Mouse (Mus musculus) lung, postnatal 0 days (tissue): ENCODE measurements around the gene Cog5. TPM values are rescaled to one million over a fixed set of nuclear protein-coding genes. Genes with fewer than 3 reads are reported as not detected.
"Not testable (repeated sequence)": the region's sequence is repeated elsewhere in the genome, so short reads cannot be mapped to it uniquely, and the experiment has no call there.

ENCODE experiments used
- ATAC-seq: fragments of 200-750 bp; cut with Nextera tagmentation; 2 replicates; pipeline ENCODE4 v1.8.0; 2017; ENCODE audit warnings: moderate library complexity
- DNase-seq: peaks from one replicate; pipeline ENCODE4 v3.0.0-alpha.2; 2016; ENCODE audit warnings: low spot score
- H3K27ac ChIP-seq: fragments of 300-500 bp; sonication (generic); 2 replicates; pipeline ENCODE4 v1.5.1; 2014; ENCODE audit warnings: antibody characterized with exemption, mild to moderate bottlenecking, low read length, mixed read lengths
- H3K27me3 ChIP-seq: fragments of 300-500 bp; sonication (generic); replicated peaks from 2 replicates; pipeline ENCODE4 v1.6.1; 2014; ENCODE audit warnings: low read length, mixed read lengths; ENCODE audit not compliant: insufficient read depth
- H3K36me3 ChIP-seq: fragments of 300-500 bp; sonication (generic); 2 replicates; pipeline ENCODE4 v1.6.1; 2014; ENCODE audit warnings: low read length, mixed read lengths; ENCODE audit not compliant: insufficient read depth
- H3K4me1 ChIP-seq: fragments of 300-500 bp; sonication (generic); 2 replicates; pipeline ENCODE4 v1.6.1; 2014; ENCODE audit warnings: antibody characterized with exemption, low read depth, low read length, mixed read lengths; ENCODE audit not compliant: insufficient read depth
- H3K4me2 ChIP-seq: fragments of 300-500 bp; sonication (generic); replicated peaks from 2 replicates; pipeline ENCODE4 v1.6.1; 2014; ENCODE audit warnings: low read depth, mild to moderate bottlenecking, low read length, moderate library complexity, mixed read lengths
- H3K4me3 ChIP-seq: fragments of 300-500 bp; sonication (generic); 2 replicates; pipeline ENCODE4 v1.5.1; 2014; ENCODE audit warnings: low read depth, low read length
- H3K9ac ChIP-seq: fragments of 300-500 bp; sonication (generic); replicated peaks from 2 replicates; pipeline ENCODE4 v1.6.1; 2014; ENCODE audit warnings: low read depth, mild to moderate bottlenecking
- H3K9me3 ChIP-seq: fragments of 300-500 bp; sonication (generic); 2 replicates; pipeline ENCODE4 v1.6.1; 2016; ENCODE audit warnings: low read length, mixed read lengths
- CTCF ChIP-seq: IDR thresholded peaks from 2 replicates; pipeline ENCODE4 v1.5.1; 2016; ENCODE audit warnings: antibody characterized with exemption, mild to moderate bottlenecking
- EP300 ChIP-seq: IDR thresholded peaks from 2 replicates; pipeline ENCODE4 v1.6.1; 2016; ENCODE audit warnings: antibody characterized with exemption, mild to moderate bottlenecking, control low read depth
- WGBS: fragments of 180-500 bp; shearing (Covaris S2); extraction: QIAGEN DNeasy Blood & Tissue Kit; methylation state at CpG from one replicate; pipeline ENCODE4 v1.1.7; 2014; 5-methylcytosine and 5-hydroxymethylcytosine counted together
- polyA plus RNA-seq: library from polyadenylated mRNA; unstranded; fragments of >200 nt; fragmentation: Nextera tagmentation; extraction: Ambion mirVana; gene quantifications from 2 replicates; pipeline ENCODE4 v1.2.1, GENCODE M21; 2015

Gene Cog5
- polyA plus RNA-seq = 17.0 and 21.9 TPM in 2 replicates

GRCm38 (mm10) chr12:31654197-31654964 is at the start of gene Cog5, which contains the start of gene Dus4l:
TSS of gene Cog5 (plus strand) at chr12:31654869.
TSS of gene Dus4l (minus strand) at chr12:31654826.
- H3K27me3 ChIP-seq = no peaks in the 10 kb centered on the region
- peak within 1 kb of the TSS; percentile 89 for H3K27ac ChIP-seq
- H3K4me1 ChIP-seq = no peaks in the 10 kb centered on the region
- DNase-seq = peak; percentile 90
- H3K9me3 ChIP-seq = no peaks in the 10 kb centered on the region
- peak within 1 kb of the TSS; percentile 98 for H3K4me3 ChIP-seq
- TF ChIP-seq EP300 (no peak), CTCF (no peak)
- ATAC-seq = peak; percentile 97
- peak within 1 kb of the TSS; percentile 75 for H3K9ac ChIP-seq
- H3K36me3 ChIP-seq = no peaks in the 10 kb centered on the region
- peak within 1 kb of the TSS; percentile 70 for H3K4me2 ChIP-seq
- WGBS = under 1% methylated on average over 46 of the region's 47 CpGs

GRCm38 (mm10) chr12:31604894-31605293 is 49.8 kb upstream of the Cog5 start:
- Histone ChIP-seq H3K27ac (no peak overlapping the region), H3K4me2 (no peak overlapping the region), H3K36me3 (no peaks in the 10 kb centered on the region), H3K4me1 (no peaks in the 10 kb centered on the region), H3K4me3 (no peak overlapping the region), H3K9ac (no peak overlapping the region), H3K27me3 (no peaks in the 10 kb centered on the region), H3K9me3 (no peaks in the 10 kb centered on the region)
- 85% methylated on average over 3 of the region's 3 CpGs for WGBS
- no peak for ATAC-seq
- TF ChIP-seq CTCF = no peak
- no peak for TF ChIP-seq EP300
- DNase-seq = no peak

GRCm38 (mm10) chr12:31608138-31608537 is 46.5 kb upstream of the Cog5 start:
- no peak for ATAC-seq
- WGBS = 52% methylated on average over 3 of the region's 3 CpGs

DNA sequence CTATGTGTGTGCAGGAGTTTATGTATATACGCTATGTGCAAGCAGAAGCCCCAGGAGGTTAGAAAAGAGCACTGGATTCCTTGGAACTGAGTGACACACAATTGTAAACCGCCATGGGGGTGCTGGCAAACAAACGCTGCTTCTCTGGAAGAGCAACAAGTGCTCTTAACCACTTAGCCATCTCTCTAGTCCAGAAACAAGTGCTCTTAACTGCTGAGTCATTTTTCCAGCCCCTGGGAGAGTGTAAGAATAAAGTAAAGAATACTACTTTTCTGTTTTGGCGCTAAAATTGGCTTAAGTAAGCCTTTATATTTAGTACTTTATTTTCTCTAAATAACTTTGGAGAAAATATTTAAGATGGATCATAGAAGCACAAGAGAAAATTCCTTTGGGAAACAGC is 41.3 kb upstream of the Cog5 start:
- H3K4me3 ChIP-seq = no peak overlapping the region
- no peak overlapping the region for H3K4me2 ChIP-seq
- 0 out of 2 replicates have a peak, but pooled peaks cover 3% of the 10 kb centered on the region for H3K36me3 ChIP-seq
- ATAC-seq = peak; percentile 76
- no peaks in the 10 kb centered on the region for H3K9me3 ChIP-seq
- H3K9ac ChIP-seq = no peak overlapping the region
- WGBS = 55% methylated on average over 4 of the region's 4 CpGs
- H3K27ac ChIP-seq = no peak overlapping the region
- no peaks in the 10 kb centered on the region for H3K4me1 ChIP-seq
- TF ChIP-seq EP300 = peak; percentile 83
- no peak for TF ChIP-seq CTCF
- peak; percentile 74 for DNase-seq
- no peaks in the 10 kb centered on the region for H3K27me3 ChIP-seq

More at GRCm38 (mm10) chr12:31608138-31608537, 46.5 kb upstream of the Cog5 start:
- no peak overlapping the region for H3K4me2 ChIP-seq
- no peaks in the 10 kb centered on the region for H3K4me1 ChIP-seq
- H3K27me3 ChIP-seq = no peaks in the 10 kb centered on the region
- no peaks in the 10 kb centered on the region for H3K36me3 ChIP-seq
- no peak overlapping the region for H3K9ac ChIP-seq
- DNase-seq = no peak
- no peak overlapping the region for H3K4me3 ChIP-seq
- H3K9me3 ChIP-seq = no peaks in the 10 kb centered on the region
- H3K27ac ChIP-seq = no peak overlapping the region
- TF ChIP-seq EP300 (no peak), CTCF (no peak)

GRCm38 (mm10) chr12:31620106-31620505 is 34.6 kb upstream of the Cog5 start:
- Histone ChIP-seq H3K27ac (no peak overlapping the region), H3K9ac (no peak overlapping the region), H3K4me3 (no peak overlapping the region), H3K4me2 (no peak overlapping the region), H3K36me3 (0 out of 2 replicates have a peak, but pooled peaks cover 3% of the 10 kb centered on the region), H3K27me3 (no peaks in the 10 kb centered on the region), H3K4me1 (no peaks in the 10 kb centered on the region), H3K9me3 (no peaks in the 10 kb centered on the region)
- DNase-seq (no peak), ATAC-seq (no peak)
- 77% methylated on average over 8 of the region's 8 CpGs for WGBS
- TF ChIP-seq EP300 (no peak), CTCF (peak; percentile 27)

GRCm38 (mm10) chr12:31625016-31625415 is 29.7 kb upstream of the Cog5 start:
- TF ChIP-seq EP300 (no peak), CTCF (no peak)
- DNase-seq (no peak), ATAC-seq (no peak)
- H3K9me3 ChIP-seq = no peaks in the 10 kb centered on the region
- H3K36me3 ChIP-seq = 0 out of 2 replicates have a peak, but pooled peaks cover 6% of the 10 kb centered on the region
- H3K9ac ChIP-seq = no peak overlapping the region
- H3K27ac ChIP-seq = no peak overlapping the region
- no peak overlapping the region for H3K4me3 ChIP-seq
- H3K27me3 ChIP-seq = no peaks in the 10 kb centered on the region
- 90% methylated on average over 1 of the region's 1 CpGs for WGBS
- H3K4me1 ChIP-seq = no peaks in the 10 kb centered on the region
- no peak overlapping the region for H3K4me2 ChIP-seq

GRCm38 (mm10) chr12:31628396-31628795 is 26.3 kb upstream of the Cog5 start:
- not testable (repeated sequence) for H3K9ac ChIP-seq, H3K4me1 ChIP-seq, H3K4me3 ChIP-seq, H3K9me3 ChIP-seq, H3K27me3 ChIP-seq, H3K4me2 ChIP-seq, H3K27ac ChIP-seq, ATAC-seq, H3K36me3 ChIP-seq, DNase-seq
- 91% methylated on average over 9 of the region's 9 CpGs for WGBS
